Mouse (Mus musculus) small intestine, adult 2 months (tissue): Measurements from ENCODE around the gene Adap1. TPM values are rescaled to one million over a fixed set of nuclear protein-coding genes. Genes with fewer than 3 reads are reported as not detected.

Experiments
- H3K27ac ChIP-seq: fragments of 200-500 bp; 2 replicates; pipeline ENCODE4 v1.5.1; 2012; ENCODE audit warnings: low read depth, low read length, control low read depth, inconsistent platforms; ENCODE audit not compliant: insufficient read depth
- H3K27me3 ChIP-seq: fragments of 200-500 bp; 2 replicates; pipeline ENCODE4 v1.6.1; 2012; ENCODE audit warnings: mild to moderate bottlenecking, moderate library complexity, low read length, inconsistent platforms; ENCODE audit not compliant: control insufficient read depth, insufficient read depth
- H3K36me3 ChIP-seq: fragments of 200-500 bp; 2 replicates; pipeline ENCODE4 v1.6.1; 2012; ENCODE audit warnings: mild to moderate bottlenecking, low read length, control low read depth, inconsistent platforms; ENCODE audit not compliant: control insufficient read depth, insufficient read depth
- H3K4me1 ChIP-seq: fragments of 200-500 bp; 2 replicates; pipeline ENCODE4 v1.6.1; 2012; ENCODE audit warnings: low read length, inconsistent platforms, mixed read lengths; ENCODE audit not compliant: control insufficient read depth, insufficient read depth, insufficient read length
- H3K4me3 ChIP-seq: fragments of 200-500 bp; 2 replicates; pipeline ENCODE4 v1.5.1; 2012; ENCODE audit warnings: low read depth, mild to moderate bottlenecking, control low read depth, inconsistent platforms, low read length, moderate library complexity
- CTCF ChIP-seq: fragments of 200-500 bp; IDR thresholded peaks from 2 replicates; pipeline ENCODE4 v1.5.1; 2012; ENCODE audit warnings: low read depth, mild to moderate bottlenecking, control low read depth, inconsistent platforms, low read length, moderate library complexity, mixed read lengths; ENCODE audit not compliant: insufficient replicate concordance, insufficient read length; ENCODE audit errors: extremely low read depth
- POLR2A ChIP-seq: fragments of 200-500 bp; IDR thresholded peaks from 2 replicates; pipeline ENCODE4 v1.6.1; 2012; ENCODE audit warnings: low read depth, mild to moderate bottlenecking, control low read depth, inconsistent platforms, low read length, moderate library complexity
- WGBS: fragments of 180-500 bp; shearing (Covaris S2); methylation state at CpG from one replicate; pipeline ENCODE4 v1.1.7; 2018; 5-methylcytosine and 5-hydroxymethylcytosine counted together
- polyA plus RNA-seq: library from polyadenylated mRNA; depleted of rRNA; stranded (reverse); fragments of >200 nt; gene quantifications from 2 replicates; pipeline ENCODE4 v1.2.3, GENCODE M21; 2012

The Adap1 gene
- polyA plus RNA-seq, 1 experiment: 234 TPM

DNA sequence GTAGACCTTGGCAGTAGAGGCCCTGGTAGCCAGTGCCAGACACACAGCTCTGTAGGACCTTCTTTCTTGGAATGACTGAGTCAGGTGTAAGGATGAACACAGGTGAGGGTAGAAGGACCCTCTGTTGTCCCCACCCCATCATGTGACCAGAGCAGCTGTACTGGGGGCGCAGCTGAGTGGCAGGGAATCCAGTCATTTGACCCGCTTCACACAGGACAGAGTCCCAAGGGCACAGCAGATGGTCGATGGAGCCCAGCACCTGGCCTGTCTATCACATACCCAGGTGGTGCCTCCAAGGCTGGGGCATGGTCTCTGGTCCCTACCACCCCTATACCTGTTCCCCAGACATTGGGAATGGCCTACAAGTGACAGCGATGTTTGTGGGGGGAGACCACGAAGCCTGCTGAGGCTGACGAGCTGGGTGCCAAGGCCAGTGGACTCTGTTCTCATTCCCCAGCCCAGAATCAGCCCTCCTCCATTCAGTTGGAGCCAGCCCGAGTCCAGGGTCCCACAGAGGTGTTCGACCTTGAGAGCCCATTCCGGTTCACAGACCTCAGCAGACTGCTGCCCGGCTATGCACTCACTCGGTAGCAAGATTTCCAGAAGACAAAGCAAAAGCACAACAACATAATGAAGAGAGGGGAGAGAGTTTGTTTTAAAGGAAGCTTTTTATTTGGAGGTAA is 43.4 kb upstream of the Adap1 start:
- 59% methylated on average over 11 of the region's 11 CpGs for WGBS
- Histone ChIP-seq H3K27me3 (no peaks in the 10 kb centered on the region), H3K4me1 (peaks cover 14% of the 10 kb centered on the region), H3K27ac (no peak overlapping the region), H3K36me3 (no peaks in the 10 kb centered on the region), H3K4me3 (no peak overlapping the region)
- no peak for TF ChIP-seq CTCF
- TF ChIP-seq POLR2A: no peak

DNA sequence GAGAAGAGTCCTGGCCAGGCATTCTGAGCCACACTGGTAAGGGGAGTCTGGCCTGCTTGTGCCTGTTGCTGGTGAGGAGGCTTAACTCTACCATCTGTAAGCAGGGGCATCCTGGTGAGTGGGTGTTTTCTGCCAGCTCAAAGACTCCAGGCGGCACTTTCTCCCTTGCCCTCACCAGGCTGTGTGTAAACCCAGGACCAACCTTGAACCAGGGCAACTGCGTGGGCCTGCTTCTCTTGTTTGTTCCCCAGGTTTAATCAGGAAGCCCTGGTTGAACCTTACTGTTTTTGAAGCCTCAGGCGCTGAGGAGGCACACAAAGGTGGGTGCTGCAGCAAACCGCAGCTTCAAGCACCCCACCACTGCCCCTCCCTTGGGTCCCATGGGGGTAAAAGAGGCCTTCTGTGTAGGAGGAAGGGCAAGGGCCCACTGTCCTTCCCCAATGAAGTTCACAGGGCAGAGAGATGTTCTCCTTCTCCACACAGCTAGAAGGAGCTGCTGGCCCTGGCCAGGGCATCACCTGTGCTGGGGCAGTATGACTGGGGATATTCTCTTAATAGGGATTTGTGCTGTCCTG is 42.5 kb upstream of the Adap1 start:
- no peak for TF ChIP-seq CTCF
- TF ChIP-seq POLR2A: no peak
- Histone ChIP-seq H3K36me3 (no peaks in the 10 kb centered on the region), H3K4me1 (peaks cover 9% of the 10 kb centered on the region), H3K4me3 (no peak overlapping the region), H3K27me3 (no peaks in the 10 kb centered on the region), H3K27ac (no peak overlapping the region)
- WGBS: 85% methylated on average over 4 of the region's 4 CpGs

DNA sequence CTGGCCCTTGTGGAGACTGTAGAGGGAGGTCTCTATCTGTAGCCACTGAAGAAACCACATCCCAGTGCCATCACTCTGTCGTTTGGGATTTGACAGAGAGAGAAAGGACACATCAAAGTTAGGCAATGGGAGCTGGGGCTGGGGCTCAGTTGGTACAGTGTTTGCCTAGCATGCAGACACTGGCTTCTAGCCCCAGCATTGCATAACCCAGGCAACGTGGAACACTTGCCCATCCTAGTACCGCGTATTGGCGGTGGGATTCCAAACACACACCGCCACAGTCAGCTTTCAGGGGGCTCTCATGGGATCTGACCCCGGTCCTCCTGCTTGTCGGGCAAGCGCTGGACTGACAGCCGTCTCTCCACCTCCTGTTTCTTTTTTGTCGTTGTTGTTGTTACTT is 41.1 kb upstream of the Adap1 start:
- 77% methylated on average over 11 of the region's 11 CpGs for WGBS
- TF ChIP-seq POLR2A: no peak
- no peak for TF ChIP-seq CTCF
- Histone ChIP-seq H3K27ac (no peak overlapping the region), H3K4me3 (no peak overlapping the region), H3K4me1 (peaks cover 3% of the 10 kb centered on the region), H3K27me3 (no peaks in the 10 kb centered on the region), H3K36me3 (no peaks in the 10 kb centered on the region)

DNA sequence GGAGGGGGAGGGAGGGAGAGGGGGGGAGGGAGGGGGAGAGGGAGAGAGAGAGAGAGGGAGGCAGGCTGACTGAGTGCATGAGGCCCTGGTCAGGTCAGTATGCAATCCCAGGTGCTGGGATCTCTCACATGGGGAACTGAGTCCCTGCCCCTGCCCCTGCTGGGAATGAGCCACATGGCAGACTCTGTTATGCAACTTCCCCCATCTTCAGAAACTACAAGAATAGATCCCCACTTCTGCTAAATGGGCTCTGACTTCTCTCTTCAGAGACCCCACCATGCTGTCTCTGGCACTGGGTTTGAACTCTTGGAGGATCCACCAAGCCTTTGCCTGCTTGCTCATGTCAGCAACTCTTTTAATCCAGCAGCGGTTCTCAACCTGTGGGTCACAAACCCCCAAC is 40.4 kb upstream of the Adap1 start:
- Histone ChIP-seq H3K27ac (no peak overlapping the region), H3K4me3 (no peak overlapping the region), H3K27me3 (no peaks in the 10 kb centered on the region), H3K4me1 (peaks cover 3% of the 10 kb centered on the region; the same call in 1 of the 2 replicates), H3K36me3 (no peaks in the 10 kb centered on the region)
- WGBS: 86% methylated on average over 1 of the region's 1 CpGs
- TF ChIP-seq POLR2A: no peak
- TF ChIP-seq CTCF: no peak

- no peak for TF ChIP-seq CTCF
- TF ChIP-seq POLR2A: 0 out of 2 replicates have a peak, but pooled peaks have one; percentile 5
- WGBS: 62% methylated on average over 5 of the region's 5 CpGs
- Histone ChIP-seq H3K27me3 (no peaks in the 10 kb centered on the region), H3K4me3 (no peak overlapping the region), H3K27ac (peak overlapping the region; percentile 64), H3K4me1 (peaks cover 3% of the 10 kb centered on the region; the same call in 1 of the 2 replicates), H3K36me3 (no peaks in the 10 kb centered on the region)
These were observed 39.6 kb upstream of the Adap1 start for GRCm38 (mm10) chr5:139364911-139365571.

DNA sequence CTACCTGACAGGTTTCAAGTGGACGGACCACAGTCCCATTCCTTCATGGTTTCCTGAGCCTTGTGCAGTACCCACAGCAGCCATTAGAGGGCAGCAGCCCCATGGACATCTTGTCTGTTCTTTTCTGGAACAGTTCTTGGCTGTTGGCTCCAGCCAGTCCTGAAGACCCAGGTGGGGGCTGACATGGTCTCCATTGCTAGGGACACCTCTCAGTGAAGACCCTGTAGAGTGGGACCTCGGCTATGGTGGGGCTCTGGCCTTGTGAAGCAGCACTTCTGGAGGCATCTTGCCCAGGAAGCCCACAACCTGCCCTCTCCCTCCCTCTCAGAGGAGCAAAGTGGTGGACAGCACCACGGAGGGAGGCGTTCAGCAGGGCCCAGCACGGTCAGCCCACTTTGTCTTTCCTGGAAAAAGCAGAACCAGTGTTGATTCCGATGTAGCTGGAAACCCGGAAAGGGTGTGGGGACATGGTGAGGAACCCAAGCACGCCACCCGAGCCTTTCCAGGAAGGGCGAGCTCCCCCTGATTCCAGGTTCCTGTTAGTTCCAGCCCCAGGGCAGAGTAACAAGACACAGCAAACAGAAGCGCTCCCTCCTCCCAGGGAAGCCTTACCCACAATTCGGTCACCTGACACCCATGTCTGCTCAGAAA is 39.0 kb upstream of the Adap1 start:
- peak; percentile 95; the same call in 1 of the 2 replicates for TF ChIP-seq CTCF
- no peak for TF ChIP-seq POLR2A
- WGBS: 29% methylated on average over 12 of the region's 12 CpGs
- H3K36me3 ChIP-seq: no peaks in the 10 kb centered on the region
- H3K27ac ChIP-seq: peak overlapping the region; percentile 64
- peaks cover 3% of the 10 kb centered on the region; the same call in 1 of the 2 replicates for H3K4me1 ChIP-seq
- no peak overlapping the region for H3K4me3 ChIP-seq
- H3K27me3 ChIP-seq: no peaks in the 10 kb centered on the region

GRCm38 (mm10) chr5:139363858-139364257 is 38.4 kb upstream of the Adap1 start:
- Histone ChIP-seq H3K36me3 (no peaks in the 10 kb centered on the region), H3K27ac (no peak overlapping the region), H3K27me3 (no peaks in the 10 kb centered on the region), H3K4me3 (no peak overlapping the region), H3K4me1 (peaks cover 4% of the 10 kb centered on the region; the same call in 1 of the 2 replicates)
- WGBS: 34% methylated on average over 7 of the region's 7 CpGs
- TF ChIP-seq CTCF (no peak), POLR2A (no peak)
